Mouse (Mus musculus) midbrain, embryonic 16.5 days (tissue): ENCODE results near the gene Cacna1b. TPM values are rescaled to one million over a fixed set of nuclear protein-coding genes. Genes with fewer than 3 reads are reported as not detected.
A peak's percentile ranks its signal among the peaks of the same experiment; 100 is the strongest.

Experiments
- ATAC-seq: fragments of 200-750 bp; cut with Nextera tagmentation; 2 replicates; pipeline ENCODE4 v1.8.0; 2017; ENCODE audit warnings: moderate TSS enrichment
- H3K27ac ChIP-seq: fragments of 300-500 bp; sonication (generic); 2 replicates; pipeline ENCODE4 v1.5.1; 2014; ENCODE audit warnings: mild to moderate bottlenecking, low read length, mixed read lengths
- H3K27me3 ChIP-seq: fragments of 300-500 bp; sonication (generic); 2 replicates; pipeline ENCODE4 v1.6.1; 2014; ENCODE audit warnings: low read depth, low read length, mixed read lengths; ENCODE audit not compliant: control insufficient read depth, insufficient read depth
- H3K36me3 ChIP-seq: fragments of 300-500 bp; sonication (generic); 2 replicates; pipeline ENCODE4 v1.6.1; 2014; ENCODE audit warnings: mild to moderate bottlenecking, low read length, moderate library complexity, mixed read lengths; ENCODE audit not compliant: control insufficient read depth, insufficient read depth
- H3K4me1 ChIP-seq: fragments of 300-500 bp; sonication (generic); 2 replicates; pipeline ENCODE4 v1.6.1; 2014; ENCODE audit warnings: mild to moderate bottlenecking, low read length, mixed read lengths; ENCODE audit not compliant: control insufficient read depth, insufficient read depth
- H3K4me2 ChIP-seq: fragments of 300-500 bp; sonication (generic); 2 replicates; pipeline ENCODE4 v1.6.1; 2014; ENCODE audit warnings: mild to moderate bottlenecking, low read length, mixed read lengths
- H3K4me3 ChIP-seq: fragments of 300-500 bp; sonication (generic); 2 replicates; pipeline ENCODE4 v1.5.1; 2014; ENCODE audit warnings: low read depth, mild to moderate bottlenecking, low read length, moderate library complexity, mixed read lengths
- H3K9ac ChIP-seq: fragments of 300-500 bp; sonication (generic); 2 replicates; pipeline ENCODE4 v1.6.1; 2014; ENCODE audit warnings: low read depth, low read length, mixed read lengths
- H3K9me3 ChIP-seq: fragments of 300-500 bp; sonication (generic); replicated peaks from 2 replicates; pipeline ENCODE4 v1.6.1; 2014; ENCODE audit warnings: mild to moderate bottlenecking, low read length, mixed read lengths; ENCODE audit not compliant: control insufficient read depth, poor library complexity, severe bottlenecking
- WGBS: fragments of 180-500 bp; shearing (Covaris S2); extraction: QIAGEN DNeasy Blood & Tissue Kit; methylation state at CpG from one replicate; pipeline ENCODE4 v1.1.7; 2014; 5-methylcytosine and 5-hydroxymethylcytosine counted together
- polyA plus RNA-seq: library from polyadenylated mRNA; unstranded; fragments of >200 nt; fragmentation: Nextera tagmentation; extraction: Ambion mirVana; gene quantifications from 2 replicates; pipeline ENCODE4 v1.2.1, GENCODE M21; 2015

The Cacna1b gene
- polyA plus RNA-seq, 1 experiment from 2014 or later, result 15.1 TPM

DNA sequence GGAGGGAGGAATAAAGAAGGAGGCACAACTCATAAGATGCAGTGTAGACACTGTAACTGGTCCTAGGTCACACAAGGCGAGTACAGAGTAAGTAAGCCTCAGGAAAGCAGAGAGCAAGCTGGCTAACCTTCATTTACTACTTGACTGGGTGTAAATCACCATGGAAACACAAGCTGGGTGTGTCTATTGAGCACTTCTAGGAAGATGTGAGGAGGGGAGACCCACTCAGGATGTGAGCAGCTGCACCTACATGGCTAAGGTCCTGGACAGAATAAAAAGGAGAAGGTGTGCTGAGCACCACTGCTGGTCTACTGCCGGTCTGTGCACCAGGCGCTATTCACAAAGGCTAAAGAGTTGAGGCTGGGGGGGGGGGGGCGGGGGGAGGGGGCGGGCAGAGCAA, 13.9 kb upstream of the Cacna1b start:
- 3% methylated on average over 2 of the region's 5 CpGs for WGBS
- Histone ChIP-seq H3K4me3 (no peak overlapping the region), H3K27me3 (no peaks in the 10 kb centered on the region), H3K9me3 (no peaks in the 10 kb centered on the region), H3K4me1 (no peaks in the 10 kb centered on the region; the same call in 1 of the 2 replicates), H3K4me2 (no peak overlapping the region), H3K9ac (no peak overlapping the region), H3K36me3 (no peaks in the 10 kb centered on the region), H3K27ac (no peak overlapping the region)
- no peak for ATAC-seq

- ATAC-seq, result no peak
- Histone ChIP-seq H3K9ac (no peak overlapping the region), H3K9me3 (no peaks in the 10 kb centered on the region), H3K4me2 (no peak overlapping the region), H3K4me3 (no peak overlapping the region), H3K36me3 (no peaks in the 10 kb centered on the region), H3K4me1 (no peaks in the 10 kb centered on the region; the same call in 1 of the 2 replicates), H3K27me3 (no peaks in the 10 kb centered on the region), H3K27ac (no peak overlapping the region)
- WGBS, result 80% methylated on average over 11 of the region's 11 CpGs
Observed at GRCm38 (mm10) chr2:24775951-24776587, 13.1 kb upstream of the Cacna1b start.

DNA sequence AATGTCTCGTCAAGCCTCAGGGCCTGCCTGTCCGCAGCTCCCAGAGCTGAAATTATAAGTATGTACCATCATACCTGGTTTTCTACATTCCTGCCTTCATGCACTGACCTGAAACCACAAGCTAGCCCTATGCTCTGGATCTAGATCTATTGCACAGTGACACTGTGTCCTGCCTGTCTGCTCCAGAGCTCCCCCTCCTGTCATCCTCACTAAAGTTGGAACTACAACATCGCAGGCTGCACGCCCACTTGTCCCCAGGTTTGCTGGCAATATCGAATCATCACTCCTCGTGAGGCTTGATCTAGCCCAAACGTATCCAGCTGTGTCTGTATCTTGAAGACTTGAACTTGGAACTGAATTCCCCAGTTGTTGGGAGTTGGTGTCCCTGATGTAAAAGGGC, 11.9 kb upstream of the Cacna1b start:
- no peak for ATAC-seq

GRCm38 (mm10) chr2:24770861-24771260, 7.9 kb upstream of the Cacna1b start:
- Histone ChIP-seq H3K27ac (no peak overlapping the region), H3K27me3 (no peaks in the 10 kb centered on the region), H3K36me3 (no peaks in the 10 kb centered on the region), H3K4me2 (no peak overlapping the region), H3K4me1 (no peaks in the 10 kb centered on the region), H3K9me3 (no peaks in the 10 kb centered on the region), H3K9ac (no peak overlapping the region), H3K4me3 (no peak overlapping the region)
- no peak for ATAC-seq
- WGBS, result 83% methylated on average over 4 of the region's 4 CpGs

More for the DNA sequence above, 11.9 kb upstream of the Cacna1b start:
- Histone ChIP-seq H3K4me3 (no peak overlapping the region), H3K9me3 (no peaks in the 10 kb centered on the region), H3K4me2 (no peak overlapping the region), H3K27ac (no peak overlapping the region), H3K27me3 (no peaks in the 10 kb centered on the region), H3K4me1 (no peaks in the 10 kb centered on the region; the same call in 1 of the 2 replicates), H3K36me3 (no peaks in the 10 kb centered on the region), H3K9ac (no peak overlapping the region)
- WGBS, result 65% methylated on average over 7 of the region's 7 CpGs

DNA sequence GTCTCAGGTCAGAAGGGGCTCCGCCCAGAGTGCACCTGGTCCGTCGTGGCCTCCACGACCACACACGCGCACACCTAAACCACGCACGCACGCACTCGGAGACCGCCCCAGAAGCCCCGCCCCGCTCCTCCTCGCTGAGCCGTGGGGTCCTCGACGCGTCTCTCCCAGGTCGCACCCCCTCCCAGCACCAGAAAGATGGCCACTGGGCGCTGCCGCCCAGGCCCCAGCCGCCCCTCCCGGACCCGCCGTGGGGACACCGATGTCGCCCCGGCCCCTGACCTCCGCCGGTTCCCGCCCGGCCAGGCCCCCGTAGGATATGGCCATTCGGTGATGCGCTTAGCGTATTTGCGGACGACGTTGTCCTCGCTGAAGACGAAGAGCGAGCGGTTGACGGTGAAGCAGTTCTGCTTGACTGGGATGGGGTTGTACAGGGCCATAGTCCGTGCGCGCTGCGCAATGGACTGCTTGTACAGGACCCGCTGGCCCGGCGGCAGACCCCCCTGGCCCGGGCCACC, 449 bp downstream of the Cacna1b start:
- Histone ChIP-seq H3K9ac (peak overlapping the region; percentile 96), H3K4me2 (peak overlapping the region; percentile 90), H3K4me3 (peak overlapping the region; percentile 89), H3K27me3 (no peaks in the 10 kb centered on the region), H3K36me3 (peaks cover 3% of the 10 kb centered on the region; the same call in 1 of the 2 replicates), H3K9me3 (no peaks in the 10 kb centered on the region), H3K27ac (peak overlapping the region; percentile 85), H3K4me1 (peaks cover 16% of the 10 kb centered on the region)
- under 1% methylated on average over 41 of the region's 52 CpGs for WGBS
- ATAC-seq, result peak; percentile 72

- Histone ChIP-seq H3K27ac (peak overlapping the region; percentile 85), H3K4me3 (peak overlapping the region; percentile 89), H3K27me3 (no peaks in the 10 kb centered on the region), H3K36me3 (peaks cover 3% of the 10 kb centered on the region; the same call in 1 of the 2 replicates), H3K9ac (peak overlapping the region; percentile 96), H3K9me3 (no peaks in the 10 kb centered on the region), H3K4me1 (peaks cover 16% of the 10 kb centered on the region), H3K4me2 (peak overlapping the region; percentile 90)
- WGBS, result under 1% methylated on average over 34 of the region's 35 CpGs
- ATAC-seq, result peak; percentile 66
Observed at GRCm38 (mm10) chr2:24761923-24762445, 968 bp downstream of the Cacna1b start.

DNA sequence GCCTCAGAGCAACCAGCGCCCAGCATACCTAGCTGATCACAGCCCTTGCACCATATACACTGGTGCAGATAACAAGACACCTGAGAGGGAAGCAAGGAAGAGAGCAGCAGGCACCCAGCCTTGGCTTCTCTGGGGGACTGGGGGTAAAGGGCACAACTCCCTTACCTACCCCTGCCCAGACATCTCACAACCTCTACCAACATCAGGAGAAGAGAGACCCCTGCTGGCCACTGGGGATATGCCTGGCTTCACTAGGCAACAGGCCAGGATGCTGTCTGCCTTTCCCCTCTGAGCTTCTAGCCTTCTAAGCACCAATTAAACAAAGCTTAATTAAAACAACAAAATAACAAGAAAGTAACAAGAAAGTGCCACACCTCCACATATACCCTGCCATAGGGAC, 7.7 kb downstream of the Cacna1b start:
- no peak overlapping the region for H3K4me3 ChIP-seq
- H3K9ac ChIP-seq, result no peak overlapping the region
- no peak overlapping the region for H3K27ac ChIP-seq
- no peaks in the 10 kb centered on the region for H3K9me3 ChIP-seq
- no peak overlapping the region for H3K4me2 ChIP-seq
- H3K27me3 ChIP-seq, result no peaks in the 10 kb centered on the region
- no peak for ATAC-seq
- H3K36me3 ChIP-seq, result peaks cover 10% of the 10 kb centered on the region
- H3K4me1 ChIP-seq, result peaks cover 10% of the 10 kb centered on the region
- WGBS, result 100% methylated on average over 1 of the region's 1 CpGs

GRCm38 (mm10) chr2:24752599-24752998, 10.4 kb downstream of the Cacna1b start:
- H3K4me3 ChIP-seq, result no peak overlapping the region
- H3K27ac ChIP-seq, result no peak overlapping the region
- peaks cover 6% of the 10 kb centered on the region; the same call in 1 of the 2 replicates for H3K4me1 ChIP-seq
- no peak for ATAC-seq
- WGBS, result 61% methylated on average over 4 of the region's 4 CpGs
- H3K36me3 ChIP-seq, result peaks cover 11% of the 10 kb centered on the region
- no peak overlapping the region for H3K4me2 ChIP-seq
- no peaks in the 10 kb centered on the region for H3K27me3 ChIP-seq
- no peaks in the 10 kb centered on the region for H3K9me3 ChIP-seq
- no peak overlapping the region for H3K9ac ChIP-seq

DNA sequence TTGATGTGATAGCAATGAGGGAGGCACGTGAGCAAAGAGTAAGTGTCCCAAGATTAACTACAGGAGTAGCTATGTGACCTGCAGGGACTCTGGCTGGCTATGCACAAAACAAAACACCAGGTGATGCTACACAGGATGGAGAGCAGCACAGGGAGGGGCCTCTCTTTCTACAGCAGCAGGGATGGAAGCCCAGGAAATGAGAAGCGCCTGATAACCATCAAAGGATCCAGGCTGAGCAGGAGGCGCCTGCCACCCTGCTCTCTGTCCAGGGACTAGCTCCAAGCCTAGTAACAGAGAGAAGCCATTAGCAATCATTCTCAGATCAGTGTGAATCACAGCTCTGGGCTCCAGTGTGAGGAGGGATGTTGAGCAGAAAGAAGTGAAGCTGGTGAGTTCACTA, 12.9 kb downstream of the Cacna1b start:
- H3K4me1 ChIP-seq, result no peaks in the 10 kb centered on the region
- no peaks in the 10 kb centered on the region for H3K27me3 ChIP-seq
- no peak overlapping the region for H3K4me2 ChIP-seq
- no peak overlapping the region for H3K9ac ChIP-seq
- no peak for ATAC-seq
- no peak overlapping the region for H3K27ac ChIP-seq
- H3K9me3 ChIP-seq, result no peaks in the 10 kb centered on the region
- H3K36me3 ChIP-seq, result peaks cover 8% of the 10 kb centered on the region
- WGBS, result 66% methylated on average over 3 of the region's 3 CpGs
- no peak overlapping the region for H3K4me3 ChIP-seq
